8 mouse cellular contexts compared by ENCODE assay signal in genomic region chr6:8951326-8951695, GRCm38 (mm10). TPM values are rescaled to one million over a fixed set of nuclear protein-coding genes. Genes with fewer than 3 reads are reported as not detected.
DNase-seq lines count a peak whose midpoint lies in the region; ATAC-seq lines count a peak whose summit lies in the region.

No protein-coding gene starts in this region.

- peak; percentile 24 to 73 for DNase-seq in spleen, postnatal 4 days (ENCODE audit: low spot score in 2 of 2)
- no peak for DNase-seq in spleen, adult 12 weeks (ENCODE audit: low spot score)
- DNase-seq in cerebellum, postnatal 36 days, result peak; percentile 89 to 93
- DNase-seq in heart, embryonic 10.5 days (ENCODE audit: low spot score), result no peak
- peak; percentile 52 for DNase-seq in liver
- DNase-seq in naive thymus-derived CD4-positive, alpha-beta T cell, adult 2 months (ENCODE audit: low read depth), result peak; percentile 8
- DNase-seq in yolk sac, embryonic 10.5 days (ENCODE audit: low spot score), result peak; percentile 36

- H3K9ac ChIP-seq in kidney, embryonic 14.5 days (ENCODE audit: low read depth, low read length), result no peak overlapping the region

- 0 out of 2 replicates have a peak, but pooled peaks have one; percentile 15 for ATAC-seq in kidney, embryonic 14.5 days (ENCODE audit: low FRiP score, low TSS enrichment)

- peaks cover 26% of the 10 kb centered on the region for H3K4me1 ChIP-seq in heart, embryonic 10.5 days
- peaks cover 17% of the 10 kb centered on the region; the same call in 1 of the 2 replicates for H3K4me1 ChIP-seq in kidney, embryonic 14.5 days (ENCODE audit: control insufficient read depth, insufficient read depth, low read length)

- peaks cover 95% of the 10 kb centered on the region for H3K27me3 ChIP-seq in heart, embryonic 10.5 days (ENCODE audit: insufficient read depth, poor library complexity, severe bottlenecking)
- H3K27me3 ChIP-seq in kidney, embryonic 14.5 days (ENCODE audit: control insufficient read depth, insufficient read depth, low read length), result peaks cover 81% of the 10 kb centered on the region

- 0% methylated on average over 24 of the region's 24 CpGs for WGBS in heart, embryonic 10.5 days
- WGBS in kidney, embryonic 14.5 days, result under 1% methylated on average over 24 of the region's 24 CpGs

- no peaks in the 10 kb centered on the region for H3K36me3 ChIP-seq in heart, embryonic 10.5 days
- H3K36me3 ChIP-seq in kidney, embryonic 14.5 days (ENCODE audit: control insufficient read depth, insufficient read depth, low read length), result no peaks in the 10 kb centered on the region

- H3K4me2 ChIP-seq in kidney, embryonic 14.5 days (replicated peaks; ENCODE audit: low read depth, low read length), result peak overlapping the region; percentile 52

- H3K4me3 ChIP-seq in heart, embryonic 10.5 days, result peak overlapping the region; percentile 56
- peak overlapping the region; percentile 34 for H3K4me3 ChIP-seq in kidney, embryonic 14.5 days (ENCODE audit: low read length)

- H3K9me3 ChIP-seq in heart, embryonic 10.5 days, result no peaks in the 10 kb centered on the region
- H3K9me3 ChIP-seq in kidney, embryonic 14.5 days (ENCODE audit: control insufficient read depth, low read length), result no peaks in the 10 kb centered on the region

- H3K27ac ChIP-seq in heart, embryonic 10.5 days, result no peak overlapping the region
- H3K27ac ChIP-seq in kidney, embryonic 14.5 days (ENCODE audit: low read depth, low read length), result no peak overlapping the region

RNA-seq across cellular contexts. Expression of gene Nxph1, which starts 3.1 kb away (rescaled TPM):
- polyA plus RNA-seq in heart, embryonic 10.5 days (2016; fragmentation: Nextera tagmentation; extraction: Ambion mirVana), result not detected in 2 replicates
- 0.11 and 0.14 TPM in 2 replicates for polyA plus RNA-seq in kidney, embryonic 14.5 days (2014; fragmentation: Nextera tagmentation; extraction: Ambion mirVana)

Comparison
In these comparisons a context has a peak if more than half of its experiments do, and no peak if none do; other contexts are left out.
1. DNase-seq: peak in spleen, postnatal 4 days (2 of 2), cerebellum, postnatal 36 days (2 of 2), liver (single experiment), naive thymus-derived CD4-positive, alpha-beta T cell, adult 2 months (single experiment) and yolk sac, embryonic 10.5 days (single experiment); none in spleen, adult 12 weeks (single experiment) and heart, embryonic 10.5 days (single experiment).